Mouse (Mus musculus): Measurements from ENCODE around the gene Gpha2. TPM values are rescaled to one million over a fixed set of nuclear protein-coding genes. Genes with fewer than 3 reads are reported as not detected.

Gene Gpha2
- total RNA-seq, 1 experiment from 2014 or later: 0.14 TPM

- no peak for ATAC-seq (replicated peaks; ENCODE audit: low read depth, poor library complexity, severe bottlenecking)
Measured at GRCm38 (mm10) chr19:6270661-6271060, 44.5 kb downstream of the Gpha2 start.

- no peak for ATAC-seq (replicated peaks; ENCODE audit: low read depth, poor library complexity, severe bottlenecking)
Measured at GRCm38 (mm10) chr19:6271206-6271605, 45.0 kb downstream of the Gpha2 start.

- ATAC-seq (replicated peaks; ENCODE audit: low read depth, poor library complexity, severe bottlenecking): no peak
Measured at GRCm38 (mm10) chr19:6272053-6272452, 45.9 kb downstream of the Gpha2 start.

- ATAC-seq (replicated peaks; ENCODE audit: low read depth, poor library complexity, severe bottlenecking): no peak
Measured at GRCm38 (mm10) chr19:6272738-6273137, 46.6 kb downstream of the Gpha2 start.

- ATAC-seq (replicated peaks; ENCODE audit: low read depth, poor library complexity, severe bottlenecking): no peak
Measured at GRCm38 (mm10) chr19:6273592-6273991, 47.4 kb downstream of the Gpha2 start.

- ATAC-seq (replicated peaks; ENCODE audit: low read depth, poor library complexity, severe bottlenecking): no peak
Measured at GRCm38 (mm10) chr19:6273998-6274608, 47.9 kb downstream of the Gpha2 start.

GRCm38 (mm10) chr19:6275740-6276389 is 49.7 kb downstream of the Gpha2 start:
- peak; percentile 35 for ATAC-seq (replicated peaks; ENCODE audit: low read depth, poor library complexity, severe bottlenecking)

GRCm38 (mm10) chr19:6276426-6277421 is 50.5 kb downstream of the Gpha2 start, which contains the start of gene Ehd1:
TSS of gene Ehd1 (plus strand) at chr19:6276725.
- peak; percentile 91 for ATAC-seq (replicated peaks; ENCODE audit: low read depth, poor library complexity, severe bottlenecking)

Other genes starting within 250 kb of the Gpha2 start
- gene Slc22a20, start 240.2 kb upstream of the Gpha2 start, total RNA-seq (2017): not detected in 2 replicates
- gene Capn1, start 210.5 kb upstream of the Gpha2 start, total RNA-seq (2017): 29.9 and 37.2 TPM in 2 replicates
- gene Syvn1, start 179.8 kb upstream of the Gpha2 start, total RNA-seq (2017): 5.9 and 6.5 TPM in 2 replicates
- 25.8 and 35.8 TPM in 2 replicates for gene Mrpl49, start 168.6 kb upstream of the Gpha2 start, total RNA-seq (2017)
- 1,809 and 1,850 TPM in 2 replicates for gene Fau, start 168.5 kb upstream of the Gpha2 start, total RNA-seq (2017)
- gene Znhit2, start 165.2 kb upstream of the Gpha2 start, total RNA-seq (2017): 10.3 and 11.6 TPM in 2 replicates
- 4.9 and 5.9 TPM in 2 replicates for gene Tm7sf2, start 158.0 kb upstream of the Gpha2 start, total RNA-seq (2017)
- gene Vps51, start 149.1 kb upstream of the Gpha2 start, total RNA-seq (2017): 43.1 and 54.1 TPM in 2 replicates
- not detected in 2 replicates for gene Tmem262, start 146.3 kb upstream of the Gpha2 start, total RNA-seq (2017)
- gene Gm28374, start 144.1 kb upstream of the Gpha2 start, total RNA-seq (2017): not detected in 2 replicates
- gene Zfpl1, start 141.4 kb upstream of the Gpha2 start, total RNA-seq (2017): 25.2 and 34.0 TPM in 2 replicates
- 25.8 and 26.2 TPM in 2 replicates for gene Cdca5, start 141.4 kb upstream of the Gpha2 start, total RNA-seq (2017)
- gene AC131692.1, start 132.0 kb upstream of the Gpha2 start, total RNA-seq (2017): 0.46 TPM in 1 of 2 replicates, not detected in the other
- not detected in 2 replicates for gene Naaladl1, start 120.6 kb upstream of the Gpha2 start, total RNA-seq (2017)
- gene Sac3d1, start 107.7 kb upstream of the Gpha2 start, total RNA-seq (2017): 4.9 and 8.2 TPM in 2 replicates
- 11.3 and 17.0 TPM in 2 replicates for gene Snx15, start 98.1 kb upstream of the Gpha2 start, total RNA-seq (2017)
- 0.44 and 0.78 TPM in 2 replicates for gene Batf2, start 85.4 kb upstream of the Gpha2 start, total RNA-seq (2017)
- gene Arl2, start 84.8 kb upstream of the Gpha2 start, total RNA-seq (2017): 27.6 and 36.5 TPM in 2 replicates
- gene Majin, start 42.0 kb upstream of the Gpha2 start, total RNA-seq (2017): not detected in 2 replicates
- 2.6 and 4.2 TPM in 2 replicates for gene Ppp2r5b, start 9.5 kb downstream of the Gpha2 start, total RNA-seq (2017)
- 10.7 and 12.6 TPM in 2 replicates for gene Atg2a, start 15.3 kb downstream of the Gpha2 start, total RNA-seq (2017)
- 15.6 and 16.8 TPM in 2 replicates for gene Ehd1, start 50.3 kb downstream of the Gpha2 start, total RNA-seq (2017)
- 2.6 and 2.9 TPM in 2 replicates for gene Cdc42bpg, start 80.1 kb downstream of the Gpha2 start, total RNA-seq (2017)
- gene Men1, start 108.6 kb downstream of the Gpha2 start, total RNA-seq (2017): 19.2 and 30.8 TPM in 2 replicates
- gene Map4k2, start 114.8 kb downstream of the Gpha2 start, total RNA-seq (2017): 18.7 and 46.1 TPM in 2 replicates
- 221 and 258 TPM in 2 replicates for gene Sf1, start 137.3 kb downstream of the Gpha2 start, total RNA-seq (2017)
- 0.10 and 0.87 TPM in 2 replicates for gene Pygm, start 158.0 kb downstream of the Gpha2 start, total RNA-seq (2017)
- gene Rasgrp2, start 173.0 kb downstream of the Gpha2 start, total RNA-seq (2017): 116 and 137 TPM in 2 replicates
- not detected in 2 replicates for gene Nrxn2, start 192.4 kb downstream of the Gpha2 start, total RNA-seq (2017)